Mouse (Mus musculus) frontal cortex, adult 2 months (tissue): ENCODE measurements around the gene Macrod2. TPM values are rescaled to one million over a fixed set of nuclear protein-coding genes. Genes with fewer than 3 reads are reported as not detected.

Source experiments
- DNase-seq, 2 experiments: peaks; one replicate each; pipeline ENCODE4 v3.0.0; 2022; ENCODE audit warnings: low spot score in 1 of 2; ENCODE audit errors: extremely low spot score in 1 of 2
- polyA plus RNA-seq: library from polyadenylated mRNA; depleted of rRNA; stranded (reverse); fragments of >200 nt; gene quantifications from 2 replicates; pipeline ENCODE4 v1.2.3, GENCODE M21; 2012

Macrod2 gene
- polyA plus RNA-seq, 1 experiment = 25.6 TPM

DNA sequence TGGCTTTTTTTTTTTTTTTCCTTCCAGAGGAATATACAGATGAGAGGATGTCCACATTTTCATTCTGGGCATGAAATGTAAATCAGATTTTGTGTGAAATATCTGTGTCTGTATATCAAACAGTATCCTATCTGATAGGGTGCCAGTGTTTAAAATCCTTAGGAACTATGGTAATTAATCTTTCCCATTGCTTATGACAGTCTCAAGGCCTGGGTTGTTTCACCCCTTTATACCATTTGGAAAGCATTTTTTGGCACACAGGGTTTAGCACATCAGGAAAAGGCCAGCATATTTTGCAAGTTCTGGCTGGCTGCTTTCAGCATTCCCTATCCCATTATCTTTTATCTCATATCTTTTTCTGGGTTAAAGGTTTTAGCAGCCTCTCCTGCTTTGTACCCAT is 1021.3 kb downstream of the Macrod2 start:
- DNase-seq = no peak

DNA sequence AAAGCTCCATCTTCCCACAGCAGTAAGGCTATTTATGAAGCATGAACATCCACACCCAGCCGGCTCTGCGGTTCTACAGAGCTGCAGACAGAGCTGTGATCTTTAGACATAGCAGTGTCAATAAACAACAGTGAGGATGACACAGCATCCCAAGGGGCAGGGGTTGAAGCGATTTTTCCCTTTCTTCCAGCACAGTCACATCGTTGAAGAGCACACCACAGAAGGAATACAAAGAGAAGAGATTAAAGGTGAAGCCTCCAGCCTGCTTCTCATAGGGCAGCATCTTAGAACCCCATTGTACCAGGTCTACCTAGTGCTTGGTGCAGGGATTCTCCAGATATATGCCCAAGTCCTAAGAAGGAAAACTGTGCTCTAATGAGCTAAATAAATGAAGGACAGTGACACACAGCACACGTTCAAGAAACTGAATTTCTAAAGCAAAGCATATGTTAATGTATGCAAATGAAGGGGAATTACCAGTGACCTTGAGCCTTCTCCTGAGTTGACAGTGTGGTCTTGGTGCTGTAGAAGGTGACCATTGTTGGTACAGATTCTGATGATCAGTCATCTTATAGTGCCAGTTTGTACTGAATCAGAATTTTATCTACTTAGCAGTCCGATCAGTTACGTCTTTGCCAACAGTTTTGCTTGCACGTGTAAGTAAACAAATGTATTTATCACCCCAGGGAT is 1021.9 kb downstream of the Macrod2 start:
- no peak for DNase-seq

DNA sequence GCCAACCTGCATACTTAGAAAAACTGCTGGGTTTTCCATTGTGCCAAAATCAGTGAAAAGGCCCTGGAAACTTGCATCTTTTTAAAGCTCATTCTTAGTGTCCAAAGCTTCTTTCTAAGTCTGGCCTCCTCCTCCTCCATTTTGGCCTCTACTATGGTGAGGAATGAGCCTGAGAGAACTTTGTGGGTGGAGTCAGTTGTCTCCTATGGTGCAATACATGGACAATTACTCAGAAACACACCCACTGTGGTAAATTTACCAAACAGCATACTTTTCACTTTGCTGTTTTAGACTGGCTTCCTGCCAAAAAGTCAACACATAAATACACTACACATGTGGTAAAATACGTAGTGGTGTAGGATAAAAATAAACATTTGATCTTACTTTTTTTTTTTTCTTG is 1024.7 kb downstream of the Macrod2 start:
- DNase-seq = no peak

GRCm38 (mm10) chr2:141434084-141434483 is 1039.0 kb downstream of the Macrod2 start:
- no peak for DNase-seq

GRCm38 (mm10) chr2:141434731-141435570 is 1039.8 kb downstream of the Macrod2 start:
- peak in 1 of 2 experiments; percentile 53 for DNase-seq

DNA sequence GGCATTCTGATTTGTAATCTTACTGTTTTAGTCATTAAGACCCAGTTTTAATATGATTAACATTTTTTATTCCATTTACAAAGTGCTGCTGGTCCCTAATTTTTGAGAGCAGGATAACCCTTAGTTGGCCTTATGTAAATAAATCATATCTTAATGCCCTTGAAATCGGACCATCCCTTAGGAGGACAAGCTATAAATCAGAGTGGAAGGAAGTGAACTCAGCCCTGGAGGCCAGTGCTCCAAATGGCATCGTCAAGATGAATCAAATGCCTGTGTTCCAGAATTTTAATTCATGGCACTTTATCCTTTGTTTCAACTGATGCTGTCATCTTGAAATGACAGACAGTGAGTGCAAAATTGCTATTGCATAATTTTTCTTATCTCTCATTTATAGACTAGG is 1046.8 kb downstream of the Macrod2 start:
- DNase-seq = no peak

GRCm38 (mm10) chr2:141449078-141449680 is 1054.1 kb downstream of the Macrod2 start:
- no peak for DNase-seq

- DNase-seq = no peak
These were observed 1068.8 kb downstream of the Macrod2 start for GRCm38 (mm10) chr2:141463946-141464345.

DNA sequence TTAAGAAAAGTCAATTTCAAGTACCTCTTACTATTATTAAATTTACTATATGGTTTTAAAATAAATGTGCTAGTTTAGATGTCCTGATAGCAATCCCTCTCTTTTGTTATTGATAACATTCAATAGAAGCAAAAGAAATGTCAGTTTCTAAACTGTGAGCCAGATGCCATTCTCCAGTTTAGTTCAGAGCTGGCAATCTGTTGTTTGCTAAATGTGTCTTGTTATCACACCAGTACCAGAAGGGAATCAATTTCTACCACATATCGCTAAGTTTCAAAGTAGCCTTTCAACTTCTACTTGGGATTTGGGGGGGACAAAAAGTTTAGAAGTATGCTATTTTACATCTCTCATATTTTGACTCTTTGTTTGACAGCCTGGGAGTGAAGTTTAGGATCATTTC is 1077.7 kb downstream of the Macrod2 start:
- DNase-seq = no peak

GRCm38 (mm10) chr2:141477585-141477984 is 1082.5 kb downstream of the Macrod2 start:
- no peak for DNase-seq

GRCm38 (mm10) chr2:141490518-141490917 is 1095.4 kb downstream of the Macrod2 start:
- no peak for DNase-seq

DNA sequence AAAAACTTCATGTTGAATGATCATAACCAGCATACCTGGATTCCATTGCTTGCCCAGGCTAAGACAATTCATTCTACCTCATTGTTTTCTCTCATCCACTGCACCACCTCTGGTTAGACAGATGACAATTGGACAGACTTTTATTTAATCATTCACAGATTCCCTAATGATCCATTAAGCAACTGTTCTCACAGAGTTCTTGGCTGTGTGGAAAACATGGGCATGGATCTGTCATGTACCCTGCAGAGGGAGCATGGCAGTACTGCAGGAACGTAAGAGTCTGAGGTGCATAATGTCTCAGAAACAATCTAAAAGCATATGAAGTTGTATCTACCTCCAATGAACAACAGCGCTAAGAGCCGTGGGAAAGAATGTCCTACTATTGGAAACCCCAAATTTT is 1110.3 kb downstream of the Macrod2 start:
- no peak for DNase-seq

DNA sequence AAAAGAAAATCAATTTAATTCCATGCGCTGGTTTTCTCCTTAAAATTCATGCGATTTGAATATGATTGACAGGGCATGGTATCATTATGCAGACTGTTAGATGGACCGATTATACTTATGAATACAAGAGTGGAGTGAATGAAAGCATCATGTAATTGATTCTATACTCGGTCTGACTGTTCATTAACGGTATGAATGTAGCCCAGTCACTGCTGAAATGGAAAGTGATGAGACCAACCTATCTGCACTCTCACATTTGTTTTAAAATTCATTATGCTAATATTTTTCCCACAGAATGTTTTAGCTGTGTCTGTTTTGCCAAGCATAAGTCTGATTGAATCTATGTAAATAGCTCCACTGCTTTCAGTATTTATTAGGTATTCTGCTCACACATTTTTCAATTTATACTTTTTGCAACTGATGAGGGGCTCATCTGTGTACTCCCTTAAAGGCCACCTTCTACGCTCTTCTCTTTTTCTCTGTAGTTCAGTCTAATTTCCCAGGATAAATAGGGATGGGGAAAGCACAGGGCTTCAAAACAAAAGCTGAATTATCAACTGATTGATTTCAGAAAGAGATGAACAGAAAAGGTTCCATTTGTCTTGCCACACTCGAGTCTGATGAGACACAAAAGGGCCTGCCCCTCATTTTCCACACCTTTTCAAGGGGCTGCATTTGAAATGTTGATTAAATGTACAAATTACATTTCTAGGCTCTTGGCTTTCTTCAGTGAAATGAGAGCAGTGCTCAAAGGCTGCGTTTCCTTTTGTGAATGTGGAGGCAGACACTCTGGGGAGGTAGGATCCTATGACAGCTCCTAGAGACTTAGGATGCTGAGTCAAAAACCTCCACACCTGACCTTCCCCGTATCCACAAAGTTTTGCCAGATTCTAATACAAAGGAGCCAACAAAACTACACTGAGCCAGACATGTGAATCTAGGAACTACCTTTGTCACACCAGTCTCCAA is 1113.1 kb downstream of the Macrod2 start:
- DNase-seq = no peak

DNA sequence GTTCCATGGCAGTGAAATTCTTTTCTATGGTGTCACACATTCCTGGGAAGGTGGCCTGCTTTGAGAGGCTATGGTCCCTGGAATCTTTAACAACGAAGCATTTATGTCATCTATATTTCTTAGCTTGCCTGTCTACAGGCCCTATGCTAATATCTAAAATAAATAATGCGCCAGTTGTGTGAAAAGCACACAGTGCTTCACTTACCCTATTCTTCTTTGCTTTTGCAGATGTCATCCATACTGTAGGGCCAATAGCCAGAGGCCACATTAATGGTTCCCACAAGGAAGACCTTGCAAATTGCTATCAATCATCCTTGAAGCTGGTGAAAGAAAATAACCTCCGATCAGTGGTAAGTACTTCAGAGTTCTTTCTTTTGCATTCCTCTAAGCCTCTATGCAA is 1119.9 kb downstream of the Macrod2 start:
- no peak for DNase-seq

DNA sequence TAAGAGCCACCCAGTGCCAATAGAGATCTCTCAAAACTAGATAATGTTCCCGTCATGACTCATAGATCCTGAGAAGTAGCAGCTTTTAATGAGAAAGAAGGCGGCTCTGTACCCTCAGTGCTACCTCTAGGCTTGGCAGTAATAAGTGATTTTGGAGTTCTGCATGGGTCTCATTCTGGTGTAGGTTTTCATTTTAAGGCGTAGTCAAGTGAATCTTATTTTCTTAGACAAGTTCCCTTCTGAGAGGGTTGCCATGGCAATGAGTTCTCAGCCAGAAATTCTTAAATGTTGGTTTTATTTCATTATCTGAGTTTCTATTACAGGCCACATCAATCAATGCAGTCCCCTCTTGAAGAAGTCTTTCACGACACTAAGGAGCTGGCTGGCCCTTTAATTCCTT is 1127.0 kb downstream of the Macrod2 start:
- DNase-seq = peak; percentile 11 to 52

DNA sequence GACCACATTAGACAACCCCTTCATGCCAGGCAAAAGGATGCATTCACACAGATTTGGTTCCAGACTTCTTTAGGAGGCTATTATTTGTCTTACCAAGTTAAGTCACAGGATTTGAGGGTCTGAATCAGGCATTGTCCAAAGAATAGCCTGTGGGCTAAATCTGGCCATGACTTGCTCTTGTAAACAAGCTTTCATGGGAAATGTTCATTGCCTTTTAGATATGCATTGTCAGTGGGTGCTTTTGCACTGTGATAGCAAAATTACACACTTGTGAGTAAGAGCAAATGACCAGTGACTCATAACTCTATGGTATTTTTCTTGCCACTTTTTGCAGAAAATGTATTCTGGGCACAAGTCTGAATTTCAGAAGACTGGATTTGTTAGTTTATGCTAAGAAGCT is 1150.8 kb downstream of the Macrod2 start:
- peak in 1 of 2 experiments; percentile 22 for DNase-seq

- no peak for DNase-seq
These were observed 1156.6 kb downstream of the Macrod2 start for GRCm38 (mm10) chr2:141551701-141552100.

GRCm38 (mm10) chr2:141556747-141557146 is 1161.6 kb downstream of the Macrod2 start:
- no peak for DNase-seq

DNA sequence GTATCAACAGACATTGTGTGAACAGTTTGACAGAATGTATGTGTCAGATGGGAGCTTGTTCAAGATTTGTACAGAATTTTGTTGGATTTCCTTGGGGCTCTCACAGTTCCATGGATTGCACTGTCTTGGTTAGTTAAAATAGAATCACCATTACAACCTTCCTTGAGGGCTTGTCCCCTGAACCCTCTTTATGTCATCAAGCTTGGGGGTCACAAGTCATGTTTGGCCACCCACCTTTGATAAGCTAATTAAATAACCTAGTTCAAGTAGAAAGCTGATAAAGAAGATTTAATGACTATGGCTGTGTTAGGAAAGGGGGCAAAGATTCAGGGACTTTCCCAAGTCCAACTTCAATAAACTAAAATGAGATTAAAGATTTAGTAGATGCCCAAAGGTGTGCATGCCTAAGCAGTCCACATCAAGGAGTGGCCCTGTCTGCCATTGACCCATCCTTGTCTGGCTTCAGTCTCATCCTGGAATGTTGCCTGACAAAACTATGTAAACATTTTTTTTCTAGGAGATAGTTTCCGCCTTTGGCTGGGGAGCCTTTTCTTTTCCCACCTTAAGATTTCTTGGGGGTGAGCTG is 1163.2 kb downstream of the Macrod2 start:
- no peak for DNase-seq

DNA sequence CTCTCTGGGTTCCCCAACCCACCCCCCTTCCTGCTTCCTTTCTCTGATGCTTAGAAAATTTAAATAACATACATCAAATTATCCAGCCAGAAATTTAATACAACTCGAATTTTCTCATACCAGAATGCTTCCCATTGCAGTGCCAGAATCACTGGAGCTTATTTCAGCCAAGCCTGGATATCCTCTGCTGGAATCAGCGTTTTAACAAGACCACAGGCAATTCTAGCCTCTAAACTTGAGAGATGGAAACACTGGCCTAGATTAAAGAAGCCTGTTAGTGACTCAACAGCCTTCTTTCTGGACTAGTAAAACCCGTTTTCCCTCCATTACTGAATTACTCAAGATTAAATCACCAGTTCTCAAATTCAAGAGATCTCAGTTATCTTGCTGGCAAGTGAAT is 1170.9 kb downstream of the Macrod2 start:
- no peak for DNase-seq
